Mouse (Mus musculus) layer of hippocampus, adult 11-12 months (tissue): Measurements from ENCODE around the gene Pdxdc1.
"Not testable (repeated sequence)": the region's sequence is repeated elsewhere in the genome, so short reads cannot be mapped to it uniquely, and the experiment has no call there.

Experiments
- DNase-seq: peaks from one replicate; pipeline ENCODE4 v3.0.0; 2022; ENCODE audit warnings: low spot score

Pdxdc1 gene

DNA sequence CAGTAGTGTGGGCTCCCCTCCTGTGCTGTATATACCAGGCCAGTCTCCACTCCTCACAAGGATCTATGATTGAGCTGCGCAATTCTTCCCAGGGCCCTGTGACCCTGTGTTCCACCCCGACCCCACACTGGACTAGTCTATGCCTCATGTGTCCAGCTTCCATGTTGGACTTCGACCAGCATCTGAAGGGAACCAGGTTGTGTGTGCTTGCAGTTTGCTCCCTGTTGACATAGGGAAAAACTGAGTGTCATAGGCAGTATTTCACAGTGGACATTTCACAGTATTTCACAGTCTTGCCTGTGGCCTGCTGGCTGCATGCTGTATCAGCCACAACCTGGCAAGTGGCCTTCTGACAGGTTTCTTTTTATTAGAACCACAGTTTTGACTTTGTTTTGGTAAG is 89.7 kb downstream of the Pdxdc1 start:
- DNase-seq, result no peak

DNA sequence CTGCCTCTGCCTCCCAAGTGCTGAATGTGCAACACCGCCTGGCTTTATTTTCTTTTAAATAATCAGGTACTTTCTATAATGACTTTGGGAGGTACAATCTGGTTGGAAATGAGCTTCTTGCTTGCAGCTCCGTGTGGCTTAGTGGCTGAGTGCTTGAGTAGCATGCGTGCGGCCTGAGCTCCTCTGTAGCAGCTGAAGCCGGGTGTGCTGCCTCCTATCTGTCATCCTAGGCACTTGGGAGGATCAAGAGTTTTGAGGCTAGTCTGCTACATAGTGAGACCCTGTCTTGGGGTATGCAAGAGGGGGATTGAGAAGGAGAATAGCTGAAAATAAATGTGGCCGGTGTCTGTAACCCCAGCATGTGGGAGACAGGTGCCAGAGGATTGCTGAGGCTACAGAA is 90.8 kb downstream of the Pdxdc1 start:
- DNase-seq, result no peak

DNA sequence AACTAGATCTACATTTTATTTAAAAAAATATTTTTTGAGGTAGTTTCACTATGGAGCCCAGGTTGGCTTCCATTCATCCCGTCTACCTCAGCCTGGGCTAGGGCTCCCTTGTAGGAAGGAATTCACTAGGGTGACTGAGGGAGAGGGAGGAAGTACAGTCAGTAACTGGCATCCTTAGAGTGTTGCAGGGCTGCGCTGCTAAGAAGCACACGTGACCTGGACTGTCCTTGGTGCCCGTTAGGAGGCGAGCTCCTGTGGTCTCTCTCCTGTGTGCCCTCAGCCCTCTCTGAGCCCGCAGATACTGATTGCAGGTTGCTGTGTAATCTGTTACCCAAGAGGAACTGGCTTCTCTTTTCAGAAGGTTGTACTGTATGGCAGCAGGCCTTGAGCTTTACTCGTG is 94.5 kb downstream of the Pdxdc1 start:
- no peak for DNase-seq

DNA sequence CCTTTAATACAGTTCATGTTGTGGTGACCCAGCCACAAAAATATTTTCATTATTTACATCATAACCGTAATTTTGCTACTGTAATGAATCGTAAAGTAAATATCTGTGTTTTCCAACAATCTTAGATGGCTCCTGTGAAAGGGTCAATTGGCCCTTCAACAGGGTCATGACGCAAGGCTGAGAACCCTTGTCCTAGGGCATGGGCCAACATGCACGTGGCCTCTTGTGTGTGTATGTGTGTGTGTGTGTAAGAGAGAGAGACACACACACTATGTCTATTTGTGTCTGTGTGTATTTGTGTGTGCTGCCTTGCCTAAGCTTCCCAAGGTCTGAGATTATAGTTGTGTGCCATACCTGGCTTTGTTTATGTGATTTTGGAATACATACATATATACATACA is 95.3 kb downstream of the Pdxdc1 start:
- no peak for DNase-seq

DNA sequence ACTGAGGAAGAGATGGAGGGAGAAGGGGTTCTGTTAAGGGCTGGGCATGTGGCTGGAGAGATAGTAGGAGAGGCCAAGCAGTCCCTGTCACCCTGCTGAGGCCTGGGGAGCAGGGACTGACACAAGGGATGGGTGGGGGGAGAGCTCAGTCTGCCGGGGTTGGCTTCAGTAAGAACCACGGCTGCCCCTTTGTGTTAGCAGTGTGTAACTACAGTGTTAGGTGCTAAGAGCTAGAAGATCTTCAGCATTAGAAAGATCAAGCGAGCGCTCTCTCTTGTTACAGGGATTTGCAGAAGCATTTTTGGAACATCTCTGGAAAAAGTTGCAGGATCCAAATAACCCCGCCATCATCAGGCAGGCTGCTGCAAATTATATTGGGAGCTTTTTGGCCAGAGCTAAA is 98.3 kb downstream of the Pdxdc1 start:
- no peak for DNase-seq

DNA sequence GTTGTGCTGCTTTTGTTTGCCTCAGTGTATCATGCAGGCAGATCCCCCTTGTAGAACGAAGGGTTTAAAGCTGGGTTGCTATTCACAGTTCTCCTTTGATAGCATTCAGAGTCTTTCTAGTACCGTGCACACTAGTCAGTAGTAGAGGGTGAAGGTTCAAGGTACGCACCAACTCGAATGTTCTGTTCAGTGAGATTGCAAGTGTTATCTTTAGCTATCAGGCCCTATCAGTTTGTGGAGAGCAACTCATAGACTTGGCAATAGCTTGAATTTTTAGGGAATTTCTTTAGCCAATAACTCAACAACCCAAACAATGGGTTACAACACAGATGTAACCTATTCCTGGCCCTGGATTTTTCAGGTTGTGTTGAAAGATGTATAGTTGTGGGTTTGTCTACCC is 101.7 kb downstream of the Pdxdc1 start:
- DNase-seq, result no peak

DNA sequence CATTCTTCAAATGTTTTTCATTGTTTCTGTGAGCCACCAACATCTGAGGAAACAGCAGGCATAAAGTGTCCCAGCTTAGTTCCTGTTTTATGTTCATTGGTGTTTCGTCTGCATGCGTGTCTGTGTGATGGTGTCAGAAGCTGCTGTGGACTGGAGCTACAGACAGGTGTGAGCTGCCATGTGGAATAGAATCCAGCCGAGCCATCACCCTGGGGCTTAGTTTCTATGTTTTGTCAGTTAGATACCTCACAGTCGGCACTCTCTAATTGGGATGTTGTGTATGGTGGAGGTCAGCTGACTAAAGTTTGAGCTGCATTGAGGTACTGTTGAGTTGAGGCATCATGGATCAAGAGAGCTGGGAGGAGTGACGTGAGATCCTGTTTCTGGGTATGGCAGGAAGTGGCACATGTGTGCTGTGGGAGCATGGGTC is 106.2 kb downstream of the Pdxdc1 start:
- no peak for DNase-seq

DNA sequence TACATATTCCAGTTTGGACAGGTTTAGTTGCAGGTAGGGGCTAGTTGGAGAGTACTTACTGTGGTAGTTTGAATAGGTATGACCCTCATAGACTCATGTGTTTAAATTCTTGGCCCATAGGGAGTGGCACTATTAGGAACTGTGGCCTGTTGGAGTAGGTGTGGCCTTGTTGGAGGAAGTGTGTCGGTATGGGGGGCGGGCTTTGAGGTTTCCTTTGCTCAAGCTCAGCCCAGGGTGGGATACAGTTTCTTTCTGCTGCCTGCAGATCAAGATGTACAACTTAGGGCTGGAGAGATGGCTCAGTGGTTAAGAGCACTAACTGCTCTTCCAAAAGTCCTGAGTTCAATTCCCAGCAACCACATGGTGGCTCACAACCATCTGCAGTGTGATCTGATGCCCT is 109.5 kb downstream of the Pdxdc1 start:
- not testable (repeated sequence) for DNase-seq

DNA sequence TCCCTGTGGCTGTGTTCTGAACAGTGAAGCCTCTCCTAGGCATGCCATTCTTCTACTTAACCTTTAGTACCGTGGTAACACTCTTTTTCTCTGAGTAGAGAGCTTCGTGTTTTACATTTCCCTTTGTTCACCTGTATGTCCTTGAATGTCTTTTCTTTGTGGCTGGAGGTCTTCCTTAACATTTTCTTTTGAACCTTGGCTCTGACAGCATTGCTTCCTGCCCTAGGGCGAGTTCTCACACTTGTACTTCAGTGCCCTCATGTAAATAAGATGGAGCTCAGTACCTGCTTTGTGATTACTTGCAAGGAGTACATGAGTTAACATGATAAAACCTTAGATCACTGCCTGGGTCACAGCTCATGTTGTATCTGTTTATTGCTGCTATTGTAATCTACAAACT is 117.0 kb downstream of the Pdxdc1 start:
- DNase-seq, result no peak
